Mouse (Mus musculus): ENCODE measurements at regions not wholly inside any gene's neighbourhood (a gene's known extent, or its start where the extent isn't known, plus 50 kb on each side); places are given as distances from the start of the nearest gene placed in this dataset.

- DNase-seq: no peak
These were observed 62.2 kb downstream of the Gm17728 start for GRCm38 (mm10) chr17:9484098-9484497.

GRCm38 (mm10) chr17:9484566-9484965 lies 62.7 kb downstream of the Gm17728 start:
- no peak for DNase-seq

GRCm38 (mm10) chr17:9529340-9529739 lies 107.5 kb downstream of the Gm17728 start:
- DNase-seq: no peak

GRCm38 (mm10) chr17:9536090-9536489 lies 114.2 kb downstream of the Gm17728 start:
- no peak for DNase-seq

GRCm38 (mm10) chr17:9538371-9538770 lies 116.5 kb downstream of the Gm17728 start:
- no peak for DNase-seq

- DNase-seq: no peak
These were observed 118.3 kb downstream of the Gm17728 start for GRCm38 (mm10) chr17:9540156-9540555.

- no peak for DNase-seq
These were observed 121.5 kb downstream of the Gm17728 start for GRCm38 (mm10) chr17:9543224-9543797.

GRCm38 (mm10) chr17:9557544-9557943 lies 112.0 kb downstream of the Pabpc6 start:
- DNase-seq: no peak

- DNase-seq: no peak
These were observed 102.7 kb downstream of the Pabpc6 start for GRCm38 (mm10) chr17:9566846-9567245.

GRCm38 (mm10) chr17:9579401-9580371 lies 89.8 kb downstream of the Pabpc6 start:
- peak; percentile 34 for DNase-seq

- DNase-seq: no peak
These were observed 71.4 kb downstream of the Pabpc6 start for GRCm38 (mm10) chr17:9598131-9598530.

GRCm38 (mm10) chr17:9600459-9600858 lies 69.1 kb downstream of the Pabpc6 start:
- DNase-seq: no peak
